Mouse (Mus musculus): ENCODE data around the gene Gm20388. TPM values are rescaled to one million over a fixed set of nuclear protein-coding genes. Genes with fewer than 3 reads are reported as not detected.
A peak's percentile ranks its signal among the peaks of the same experiment; 100 is the strongest.

The Gm20388 gene
- polyA plus RNA-seq, 1 experiment: 49.7 TPM

GRCm38 (mm10) chr8:122344219-122344618 is 2433.6 kb downstream of the Gm20388 start:
- H3K27ac ChIP-seq (ENCODE audit: insufficient read depth, low read depth, low read length): no peak overlapping the region
- DNase-seq: no peak
- H3K4me3 ChIP-seq (ENCODE audit: insufficient read depth, low read depth, low read length): no peak overlapping the region
- peaks cover 5% of the 10 kb centered on the region; the same call in 1 of the 2 replicates for H3K4me1 ChIP-seq (ENCODE audit: control insufficient read depth, insufficient read depth, low read length)
- H3K36me3 ChIP-seq (ENCODE audit: control insufficient read depth, insufficient read depth, low read length): no peaks in the 10 kb centered on the region
- WGBS: 14% methylated on average over 4 of the region's 5 CpGs
- TF ChIP-seq CTCF (conservative IDR thresholded peaks at IDR 0.05; ENCODE audit: insufficient read depth, insufficient read length, low read depth, low read length) (no peak), POLR2A (IDR thresholded peaks at IDR 0.05; ENCODE audit: low read depth, low read length) (no peak)
- H3K27me3 ChIP-seq (replicated peaks; ENCODE audit: control insufficient read depth, insufficient read depth, low read length): no peaks in the 10 kb centered on the region

GRCm38 (mm10) chr8:122345181-122346095 is 2434.8 kb downstream of the Gm20388 start:
- H3K27me3 ChIP-seq (replicated peaks; ENCODE audit: control insufficient read depth, insufficient read depth, low read length): no peaks in the 10 kb centered on the region
- no peak overlapping the region for H3K4me3 ChIP-seq (ENCODE audit: insufficient read depth, low read depth, low read length)
- H3K4me1 ChIP-seq (ENCODE audit: control insufficient read depth, insufficient read depth, low read length): peaks cover 5% of the 10 kb centered on the region; the same call in 1 of the 2 replicates
- no peak overlapping the region for H3K27ac ChIP-seq (ENCODE audit: insufficient read depth, low read depth, low read length)
- no peak for DNase-seq
- WGBS: 71% methylated on average over 12 of the region's 12 CpGs
- TF ChIP-seq POLR2A (IDR thresholded peaks at IDR 0.05; ENCODE audit: low read depth, low read length) (no peak), CTCF (conservative IDR thresholded peaks at IDR 0.05; ENCODE audit: insufficient read depth, insufficient read length, low read depth, low read length) (no peak)
- H3K36me3 ChIP-seq (ENCODE audit: control insufficient read depth, insufficient read depth, low read length): no peaks in the 10 kb centered on the region

GRCm38 (mm10) chr8:122347811-122348552 is 2437.3 kb downstream of the Gm20388 start:
- H3K4me3 ChIP-seq (ENCODE audit: insufficient read depth, low read depth, low read length): no peak overlapping the region
- DNase-seq: no peak
- peaks cover 5% of the 10 kb centered on the region; the same call in 1 of the 2 replicates for H3K4me1 ChIP-seq (ENCODE audit: control insufficient read depth, insufficient read depth, low read length)
- H3K27me3 ChIP-seq (replicated peaks; ENCODE audit: control insufficient read depth, insufficient read depth, low read length): no peaks in the 10 kb centered on the region
- TF ChIP-seq CTCF (conservative IDR thresholded peaks at IDR 0.05; ENCODE audit: insufficient read depth, insufficient read length, low read depth, low read length) (no peak), POLR2A (IDR thresholded peaks at IDR 0.05; ENCODE audit: low read depth, low read length) (no peak)
- no peak overlapping the region for H3K27ac ChIP-seq (ENCODE audit: insufficient read depth, low read depth, low read length)
- 48% methylated on average over 5 of the region's 5 CpGs for WGBS
- no peaks in the 10 kb centered on the region for H3K36me3 ChIP-seq (ENCODE audit: control insufficient read depth, insufficient read depth, low read length)

- 69% methylated on average over 15 of the region's 15 CpGs for WGBS
- no peak overlapping the region for H3K4me3 ChIP-seq (ENCODE audit: insufficient read depth, low read depth, low read length)
- H3K27ac ChIP-seq (ENCODE audit: insufficient read depth, low read depth, low read length): no peak overlapping the region
Measured at GRCm38 (mm10) chr8:122349357-122350297, 2439.0 kb downstream of the Gm20388 start.

GRCm38 (mm10) chr8:122350309-122351089 is 2439.9 kb downstream of the Gm20388 start:
- no peak overlapping the region for H3K27ac ChIP-seq (ENCODE audit: insufficient read depth, low read depth, low read length)
- 66% methylated on average over 11 of the region's 11 CpGs for WGBS
- no peaks in the 10 kb centered on the region for H3K27me3 ChIP-seq (replicated peaks; ENCODE audit: control insufficient read depth, insufficient read depth, low read length)
- no peaks in the 10 kb centered on the region for H3K36me3 ChIP-seq (ENCODE audit: control insufficient read depth, insufficient read depth, low read length)
- TF ChIP-seq CTCF (conservative IDR thresholded peaks at IDR 0.05; ENCODE audit: insufficient read depth, insufficient read length, low read depth, low read length) (no peak), POLR2A (IDR thresholded peaks at IDR 0.05; ENCODE audit: low read depth, low read length) (no peak)
- no peak for DNase-seq
- H3K4me3 ChIP-seq (ENCODE audit: insufficient read depth, low read depth, low read length): no peak overlapping the region
- no peaks in the 10 kb centered on the region for H3K4me1 ChIP-seq (ENCODE audit: control insufficient read depth, insufficient read depth, low read length)

More at GRCm38 (mm10) chr8:122349357-122350297, 2439.0 kb downstream of the Gm20388 start:
- TF ChIP-seq POLR2A (IDR thresholded peaks at IDR 0.05; ENCODE audit: low read depth, low read length) (no peak), CTCF (conservative IDR thresholded peaks at IDR 0.05; ENCODE audit: insufficient read depth, insufficient read length, low read depth, low read length) (no peak)
- Histone ChIP-seq H3K4me1 (ENCODE audit: control insufficient read depth, insufficient read depth, low read length) (no peaks in the 10 kb centered on the region), H3K27me3 (replicated peaks; ENCODE audit: control insufficient read depth, insufficient read depth, low read length) (no peaks in the 10 kb centered on the region), H3K36me3 (ENCODE audit: control insufficient read depth, insufficient read depth, low read length) (no peaks in the 10 kb centered on the region)
- no peak for DNase-seq

GRCm38 (mm10) chr8:122354157-122354556 is 2443.5 kb downstream of the Gm20388 start:
- Histone ChIP-seq H3K27me3 (replicated peaks; ENCODE audit: control insufficient read depth, insufficient read depth, low read length) (no peaks in the 10 kb centered on the region), H3K4me3 (ENCODE audit: insufficient read depth, low read depth, low read length) (no peak overlapping the region), H3K4me1 (ENCODE audit: control insufficient read depth, insufficient read depth, low read length) (no peaks in the 10 kb centered on the region), H3K36me3 (ENCODE audit: control insufficient read depth, insufficient read depth, low read length) (no peaks in the 10 kb centered on the region), H3K27ac (ENCODE audit: insufficient read depth, low read depth, low read length) (no peak overlapping the region)
- 45% methylated on average over 8 of the region's 8 CpGs for WGBS
- DNase-seq: peak; percentile 45
- TF ChIP-seq CTCF (conservative IDR thresholded peaks at IDR 0.05; ENCODE audit: insufficient read depth, insufficient read length, low read depth, low read length): no peak
- no peak for TF ChIP-seq POLR2A (IDR thresholded peaks at IDR 0.05; ENCODE audit: low read depth, low read length)

Measured in kidney, adult 2 months (tissue).